Mouse (Mus musculus) right cerebral cortex, adult 2 months (tissue): Measurements from ENCODE around the gene Itk.
A peak's percentile ranks its signal among the peaks of the same experiment; 100 is the strongest.

Source experiments
- DNase-seq, 2 experiments: peaks; one replicate each; pipeline ENCODE4 v3.0.0; 2021 to 2022; ENCODE audit warnings: low spot score in 2 of 2

Gene Itk

GRCm38 (mm10) chr11:46276778-46277177 is 112.5 kb downstream of the Itk start:
- DNase-seq = peak in 1 of 2 experiments; percentile 56

GRCm38 (mm10) chr11:46276168-46276567 is 113.1 kb downstream of the Itk start:
- no peak for DNase-seq

GRCm38 (mm10) chr11:46275302-46275701 is 114.0 kb downstream of the Itk start:
- DNase-seq = peak; percentile 84
